Mouse (Mus musculus): ENCODE measurements around the gene Thsd7b. TPM values are rescaled to one million over a fixed set of nuclear protein-coding genes. Genes with fewer than 3 reads are reported as not detected.
"Not testable (repeated sequence)": the region's sequence is repeated elsewhere in the genome, so short reads cannot be mapped to it uniquely, and the experiment has no call there.

Thsd7b gene
- polyA plus RNA-seq, 1 experiment from 2014 or later, result 1.5 TPM

- H3K9me3 ChIP-seq, result no peaks in the 10 kb centered on the region
- DNase-seq (ENCODE audit: low spot score), result no peak
- no peaks in the 10 kb centered on the region for H3K27me3 ChIP-seq (ENCODE audit: insufficient read depth, poor library complexity, severe bottlenecking)
- 69% methylated on average over 3 of the region's 3 CpGs for WGBS
- no peaks in the 10 kb centered on the region for H3K4me1 ChIP-seq
- no peak overlapping the region for H3K27ac ChIP-seq
- no peak overlapping the region for H3K4me3 ChIP-seq
- H3K36me3 ChIP-seq, result no peaks in the 10 kb centered on the region
Observed at GRCm38 (mm10) chr1:129608395-129608794, 335.3 kb downstream of the Thsd7b start.

- WGBS, result 60% methylated on average over 1 of the region's 1 CpGs
- H3K4me1 ChIP-seq, result no peaks in the 10 kb centered on the region
- H3K4me3 ChIP-seq, result no peak overlapping the region
- DNase-seq (ENCODE audit: low spot score), result no peak
- no peaks in the 10 kb centered on the region for H3K36me3 ChIP-seq
- H3K27me3 ChIP-seq (ENCODE audit: insufficient read depth, poor library complexity, severe bottlenecking), result no peaks in the 10 kb centered on the region
- H3K27ac ChIP-seq, result no peak overlapping the region
- no peaks in the 10 kb centered on the region for H3K9me3 ChIP-seq
Observed at GRCm38 (mm10) chr1:129616080-129616479, 343.0 kb downstream of the Thsd7b start.

- 85% methylated on average over 7 of the region's 7 CpGs for WGBS
- Histone ChIP-seq H3K4me3 (no peak overlapping the region), H3K27me3 (ENCODE audit: insufficient read depth, poor library complexity, severe bottlenecking) (no peaks in the 10 kb centered on the region), H3K27ac (no peak overlapping the region), H3K9me3 (no peaks in the 10 kb centered on the region), H3K4me1 (no peaks in the 10 kb centered on the region), H3K36me3 (no peaks in the 10 kb centered on the region)
- DNase-seq (ENCODE audit: low spot score), result no peak
Observed at GRCm38 (mm10) chr1:129619440-129620301, 346.6 kb downstream of the Thsd7b start.

GRCm38 (mm10) chr1:129624519-129624918 lies 351.4 kb downstream of the Thsd7b start:
- Histone ChIP-seq H3K36me3 (no peaks in the 10 kb centered on the region), H3K4me3 (no peak overlapping the region), H3K4me1 (no peaks in the 10 kb centered on the region), H3K9me3 (no peaks in the 10 kb centered on the region), H3K27me3 (ENCODE audit: insufficient read depth, poor library complexity, severe bottlenecking) (no peaks in the 10 kb centered on the region), H3K27ac (no peak overlapping the region)
- WGBS, result 78% methylated on average over 6 of the region's 6 CpGs
- no peak for DNase-seq (ENCODE audit: low spot score)

- DNase-seq (ENCODE audit: low spot score), result no peak
- Histone ChIP-seq H3K27me3 (ENCODE audit: insufficient read depth, poor library complexity, severe bottlenecking) (no peaks in the 10 kb centered on the region), H3K4me3 (no peak overlapping the region), H3K4me1 (no peaks in the 10 kb centered on the region), H3K27ac (no peak overlapping the region), H3K9me3 (no peaks in the 10 kb centered on the region), H3K36me3 (no peaks in the 10 kb centered on the region)
- WGBS, result 84% methylated on average over 4 of the region's 4 CpGs
Observed at GRCm38 (mm10) chr1:129635146-129635545, 362.0 kb downstream of the Thsd7b start.

GRCm38 (mm10) chr1:129644252-129644861 lies 371.3 kb downstream of the Thsd7b start:
- Histone ChIP-seq H3K4me3 (no peak overlapping the region), H3K27me3 (ENCODE audit: insufficient read depth, poor library complexity, severe bottlenecking) (no peaks in the 10 kb centered on the region), H3K27ac (no peak overlapping the region), H3K36me3 (no peaks in the 10 kb centered on the region), H3K9me3 (no peaks in the 10 kb centered on the region), H3K4me1 (no peaks in the 10 kb centered on the region)
- no peak for DNase-seq (ENCODE audit: low spot score)
- WGBS, result 75% methylated on average over 8 of the region's 8 CpGs

GRCm38 (mm10) chr1:129651448-129651847 lies 378.3 kb downstream of the Thsd7b start:
- H3K36me3 ChIP-seq; H3K4me1 ChIP-seq; H3K4me3 ChIP-seq; DNase-seq (ENCODE audit: low spot score); H3K9me3 ChIP-seq; H3K27ac ChIP-seq; H3K27me3 ChIP-seq (ENCODE audit: insufficient read depth, poor library complexity, severe bottlenecking): not testable (repeated sequence)
- 85% methylated on average over 6 of the region's 6 CpGs for WGBS

GRCm38 (mm10) chr1:129658045-129658444 lies 384.9 kb downstream of the Thsd7b start:
- H3K9me3 ChIP-seq, result no peaks in the 10 kb centered on the region
- no peaks in the 10 kb centered on the region for H3K27me3 ChIP-seq (ENCODE audit: insufficient read depth, poor library complexity, severe bottlenecking)
- H3K36me3 ChIP-seq, result no peaks in the 10 kb centered on the region
- no peak overlapping the region for H3K4me3 ChIP-seq
- H3K27ac ChIP-seq, result no peak overlapping the region
- no peaks in the 10 kb centered on the region for H3K4me1 ChIP-seq
- 27% methylated on average over 3 of the region's 3 CpGs for WGBS
- DNase-seq (ENCODE audit: low spot score), result no peak

GRCm38 (mm10) chr1:129675878-129676277 lies 402.8 kb downstream of the Thsd7b start:
- WGBS, result 88% methylated on average over 1 of the region's 1 CpGs

GRCm38 (mm10) chr1:129678851-129679250 lies 405.7 kb downstream of the Thsd7b start:
- WGBS, result 56% methylated on average over 4 of the region's 4 CpGs
- Histone ChIP-seq H3K27me3 (ENCODE audit: insufficient read depth, poor library complexity, severe bottlenecking) (no peaks in the 10 kb centered on the region), H3K9me3 (no peaks in the 10 kb centered on the region), H3K4me1 (no peaks in the 10 kb centered on the region), H3K36me3 (no peaks in the 10 kb centered on the region), H3K27ac (no peak overlapping the region), H3K4me3 (no peak overlapping the region)
- DNase-seq (ENCODE audit: low spot score), result no peak

More at GRCm38 (mm10) chr1:129675878-129676277, 402.8 kb downstream of the Thsd7b start:
- Histone ChIP-seq H3K4me3 (no peak overlapping the region), H3K27me3 (ENCODE audit: insufficient read depth, poor library complexity, severe bottlenecking) (no peaks in the 10 kb centered on the region), H3K9me3 (no peaks in the 10 kb centered on the region), H3K36me3 (no peaks in the 10 kb centered on the region), H3K4me1 (no peaks in the 10 kb centered on the region), H3K27ac (no peak overlapping the region)
- DNase-seq (ENCODE audit: low spot score), result no peak

GRCm38 (mm10) chr1:129705701-129706100 lies 432.6 kb downstream of the Thsd7b start:
- Histone ChIP-seq H3K27ac (no peak overlapping the region), H3K36me3 (no peaks in the 10 kb centered on the region), H3K4me1 (no peaks in the 10 kb centered on the region), H3K4me3 (no peak overlapping the region), H3K9me3 (peaks cover 6% of the 10 kb centered on the region; the same call in 1 of the 2 replicates), H3K27me3 (ENCODE audit: insufficient read depth, poor library complexity, severe bottlenecking) (no peaks in the 10 kb centered on the region)
- no peak for DNase-seq (ENCODE audit: low spot score)
- 67% methylated on average over 1 of the region's 1 CpGs for WGBS

- 79% methylated on average over 3 of the region's 3 CpGs for WGBS
- H3K27ac ChIP-seq, result no peak overlapping the region
- no peaks in the 10 kb centered on the region for H3K9me3 ChIP-seq
- no peaks in the 10 kb centered on the region for H3K36me3 ChIP-seq
- DNase-seq (ENCODE audit: low spot score), result no peak
- no peaks in the 10 kb centered on the region for H3K27me3 ChIP-seq (ENCODE audit: insufficient read depth, poor library complexity, severe bottlenecking)
- H3K4me3 ChIP-seq, result no peak overlapping the region
- H3K4me1 ChIP-seq, result no peaks in the 10 kb centered on the region
Observed at GRCm38 (mm10) chr1:129712706-129713105, 439.6 kb downstream of the Thsd7b start.

GRCm38 (mm10) chr1:129713571-129713970 lies 440.5 kb downstream of the Thsd7b start:
- WGBS, result 86% methylated on average over 3 of the region's 3 CpGs
- Histone ChIP-seq H3K4me3 (no peak overlapping the region), H3K27me3 (ENCODE audit: insufficient read depth, poor library complexity, severe bottlenecking) (no peaks in the 10 kb centered on the region), H3K9me3 (no peaks in the 10 kb centered on the region), H3K27ac (no peak overlapping the region), H3K36me3 (no peaks in the 10 kb centered on the region), H3K4me1 (no peaks in the 10 kb centered on the region)
- no peak for DNase-seq (ENCODE audit: low spot score)

Measured in heart, embryonic 10.5 days (tissue).